Mouse (Mus musculus): ENCODE measurements around the gene Prr27. TPM values are rescaled to one million over a fixed set of nuclear protein-coding genes. Genes with fewer than 3 reads are reported as not detected.

The Prr27 gene
- polyA plus RNA-seq, 1 experiment from 2014 or later = not detected

Other genes with a start within 250 kb of the Prr27 start
- gene Sult1e1, start 234.1 kb upstream of the Prr27 start, polyA plus RNA-seq (2014; fragmentation: Nextera tagmentation; extraction: Ambion mirVana) = 1.1 and 1.3 TPM in 2 replicates
- not detected in 2 replicates for gene Csn1s1, start 159.5 kb upstream of the Prr27 start, polyA plus RNA-seq (2014; fragmentation: Nextera tagmentation; extraction: Ambion mirVana)
- not detected in 2 replicates for gene Csn2, start 126.1 kb upstream of the Prr27 start, polyA plus RNA-seq (2014; fragmentation: Nextera tagmentation; extraction: Ambion mirVana)
- gene Csn1s2a, start 51.1 kb upstream of the Prr27 start, polyA plus RNA-seq (2014; fragmentation: Nextera tagmentation; extraction: Ambion mirVana) = not detected in 2 replicates
- not detected in 2 replicates for gene Csn1s2b, start 17.6 kb upstream of the Prr27 start, polyA plus RNA-seq (2014; fragmentation: Nextera tagmentation; extraction: Ambion mirVana)
- not detected in 2 replicates for gene Odam, start 59.3 kb downstream of the Prr27 start, polyA plus RNA-seq (2014; fragmentation: Nextera tagmentation; extraction: Ambion mirVana)
- not detected in 2 replicates for gene Csn3, start 99.9 kb downstream of the Prr27 start, polyA plus RNA-seq (2014; fragmentation: Nextera tagmentation; extraction: Ambion mirVana)
- gene 2310003L06Rik, start 143.8 kb downstream of the Prr27 start, polyA plus RNA-seq (2014; fragmentation: Nextera tagmentation; extraction: Ambion mirVana) = not detected in 2 replicates
- gene Gm28434, start 143.8 kb downstream of the Prr27 start, polyA plus RNA-seq (2014; fragmentation: Nextera tagmentation; extraction: Ambion mirVana) = not detected in 2 replicates
- gene Cabs1, start 153.8 kb downstream of the Prr27 start, polyA plus RNA-seq (2014; fragmentation: Nextera tagmentation; extraction: Ambion mirVana) = not detected in 2 replicates
- not detected in 2 replicates for gene Smr3a, start 176.9 kb downstream of the Prr27 start, polyA plus RNA-seq (2014; fragmentation: Nextera tagmentation; extraction: Ambion mirVana)